Mouse (Mus musculus) v-Abl transformed pro-B cells (cell line): ENCODE results near the gene Frmd4b.

Experiments
- in situ Hi-C, 2 experiments: fragments of 400-800 bp; cut with MboI; formaldehyde crosslinking; loops; one replicate each; pipeline ENCODE4 v1.15.1; 2025; ENCODE audit not compliant: unreplicated experiment in 2 of 2

The Frmd4b gene

DNA sequence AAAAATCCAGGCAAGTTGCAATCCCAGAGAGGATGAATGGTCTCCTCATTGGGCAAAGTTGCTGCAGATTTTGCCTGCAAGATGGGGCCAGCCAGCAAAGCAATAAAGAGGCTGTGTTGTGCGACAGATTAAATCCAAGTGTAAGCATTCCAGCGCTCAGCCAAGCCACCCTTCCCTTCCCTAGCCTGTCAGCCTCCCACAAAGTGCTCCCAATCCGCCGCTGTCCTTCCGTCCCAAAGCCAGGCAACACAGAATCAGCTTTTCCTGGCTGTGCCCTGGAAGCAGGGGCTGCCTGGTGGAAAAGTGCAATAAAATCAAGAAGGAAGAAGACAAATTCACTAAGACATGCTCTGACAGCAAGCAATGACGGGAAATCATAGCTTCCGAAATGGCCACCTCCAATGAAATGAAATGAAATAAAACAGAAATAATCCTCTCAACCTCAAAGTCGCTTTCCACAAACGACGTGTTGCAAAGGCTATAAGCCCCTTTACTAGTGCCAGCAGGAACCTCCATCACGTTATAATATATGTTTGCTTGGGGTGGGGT is 130.5 kb downstream of the Frmd4b start:
- in situ Hi-C loops = no loop called here

DNA sequence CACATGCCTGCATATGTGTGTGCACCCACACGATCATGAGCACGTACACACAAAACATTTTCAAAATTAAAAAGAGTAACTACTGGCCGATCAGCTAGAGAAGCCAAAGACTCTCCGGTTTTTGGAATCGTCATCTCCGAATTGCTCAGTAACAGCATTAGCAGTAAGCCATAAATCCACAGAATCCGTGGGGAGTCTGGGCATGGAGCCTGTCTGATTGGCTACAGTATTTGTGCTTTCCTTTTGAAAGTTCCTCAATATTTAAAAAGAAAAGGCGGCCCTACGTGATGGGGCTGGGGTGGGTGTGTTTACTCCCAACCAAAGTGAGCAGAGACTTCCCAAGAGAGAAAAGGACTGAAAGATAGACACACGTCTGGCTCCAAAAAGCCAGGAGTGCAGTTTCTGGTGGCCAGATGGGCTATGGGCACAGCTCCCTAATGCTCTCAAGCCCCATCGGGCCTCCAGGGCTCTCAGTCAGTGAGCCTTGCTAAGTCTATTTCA is 131.4 kb downstream of the Frmd4b start:
- in situ Hi-C loops = no loop called here

DNA sequence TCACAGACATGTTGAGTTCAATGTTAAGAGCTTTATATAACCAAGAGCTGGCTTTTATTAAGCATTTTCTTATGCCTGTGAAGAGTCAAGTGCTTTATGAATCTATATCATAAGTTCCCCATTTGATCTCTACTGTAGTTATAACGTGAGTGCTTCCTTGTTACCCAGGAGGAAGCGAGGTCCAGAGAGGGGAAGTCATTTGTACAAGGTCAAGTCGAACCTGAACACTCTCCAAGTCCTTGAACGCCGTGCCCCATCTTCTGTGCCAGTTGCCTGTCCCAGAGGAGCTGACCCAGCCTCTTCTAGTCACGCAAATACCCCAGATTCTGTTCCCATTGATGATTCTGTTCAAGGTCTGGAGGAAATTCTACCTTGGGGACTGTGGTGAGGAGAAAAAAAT is 135.4 kb downstream of the Frmd4b start:
- in situ Hi-C loops = no loop called here

DNA sequence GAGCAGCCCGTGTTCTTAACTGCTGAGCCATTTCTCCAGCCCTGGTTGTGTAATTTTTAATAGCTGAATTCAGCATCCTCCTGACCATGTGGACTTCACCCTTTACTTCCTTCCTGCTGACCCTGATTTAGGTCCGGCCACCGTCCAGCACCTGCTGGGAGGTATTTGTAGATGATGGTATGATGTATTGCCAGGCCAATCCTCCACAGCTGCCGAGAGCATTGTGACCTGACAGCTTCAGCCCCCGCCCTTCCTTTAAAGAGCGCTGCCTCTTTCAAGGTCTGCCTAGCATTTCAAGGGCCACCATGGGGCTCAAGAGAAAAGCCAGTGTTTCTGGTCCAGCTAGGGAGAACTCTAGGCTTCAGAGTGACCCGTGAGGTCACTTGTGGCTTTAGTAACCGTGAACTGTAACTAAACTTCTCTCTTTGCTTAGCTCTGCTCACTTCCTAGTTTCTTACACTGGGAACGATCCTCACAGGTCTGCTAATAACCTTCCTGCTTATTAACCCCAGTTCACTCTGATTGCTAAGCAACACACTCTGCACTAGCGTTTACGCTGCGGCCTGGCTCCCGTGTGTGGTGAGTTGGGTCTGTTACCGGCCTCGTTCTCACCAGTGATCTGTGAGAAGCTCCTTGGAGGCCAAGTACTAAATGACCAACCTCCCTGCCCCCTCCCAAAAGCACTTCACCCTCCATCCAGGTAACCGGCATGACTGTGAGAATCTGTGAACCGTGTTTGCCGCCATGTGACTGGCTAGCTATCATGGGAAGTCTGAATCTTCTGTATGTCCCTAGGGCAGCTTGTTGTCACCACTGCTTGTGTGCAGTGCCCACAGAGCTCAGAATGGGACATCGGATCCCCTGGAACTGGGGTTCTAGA is 138.1 kb downstream of the Frmd4b start:
- in situ Hi-C loops = no loop called here

DNA sequence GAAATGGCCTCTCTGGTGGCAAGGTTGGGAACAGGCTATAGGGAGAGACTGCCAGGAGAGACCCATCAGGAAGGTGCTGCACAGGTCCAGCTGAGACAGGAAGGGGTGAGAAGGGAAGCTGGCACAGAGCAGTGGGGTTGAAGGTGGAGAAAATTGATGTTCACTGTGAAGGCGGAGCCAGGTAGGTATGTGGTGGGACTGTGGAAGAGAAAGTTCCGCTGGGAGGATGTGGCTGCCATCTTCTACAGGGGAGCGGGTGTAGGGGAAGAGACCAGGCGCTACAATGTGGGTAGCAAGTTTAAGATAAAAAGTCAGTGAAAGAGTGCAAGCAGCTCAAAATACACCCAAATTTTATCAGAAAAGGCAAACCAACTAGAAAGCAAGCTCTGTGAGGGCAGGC is 143.7 kb downstream of the Frmd4b start:
- in situ Hi-C loops = no loop called here

DNA sequence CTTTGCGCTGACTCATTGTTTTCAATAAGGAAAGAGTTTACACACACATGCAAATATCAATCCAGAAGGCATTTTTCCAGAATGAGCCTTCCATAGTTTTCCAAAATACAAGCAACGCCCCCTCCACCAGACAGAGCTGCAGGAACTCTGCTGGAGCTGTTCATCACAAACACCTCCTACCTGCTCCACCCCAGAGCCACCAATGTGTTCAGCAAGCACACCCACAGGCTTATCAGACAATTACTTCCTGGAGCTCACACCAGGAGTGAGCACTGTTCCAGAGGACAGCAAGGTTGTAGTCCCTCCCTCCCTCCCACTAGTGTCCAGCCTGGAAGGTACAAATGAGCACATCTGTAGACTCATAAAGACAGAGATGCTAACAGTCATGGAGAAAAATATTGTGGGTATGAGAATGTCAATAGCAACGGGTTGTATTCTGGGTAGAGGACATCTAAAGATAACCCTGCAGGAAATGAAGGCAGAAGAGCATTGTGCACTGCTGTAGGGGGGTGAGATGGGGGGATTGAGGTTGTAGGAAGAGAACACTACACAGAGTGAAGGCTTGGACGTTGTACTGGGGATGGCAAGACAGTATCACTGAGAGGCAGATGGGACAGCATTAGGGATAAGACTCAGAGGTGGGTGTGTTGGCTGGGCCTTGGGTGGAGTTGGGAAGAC is 144.3 kb downstream of the Frmd4b start:
- in situ Hi-C loops = no loop called here

DNA sequence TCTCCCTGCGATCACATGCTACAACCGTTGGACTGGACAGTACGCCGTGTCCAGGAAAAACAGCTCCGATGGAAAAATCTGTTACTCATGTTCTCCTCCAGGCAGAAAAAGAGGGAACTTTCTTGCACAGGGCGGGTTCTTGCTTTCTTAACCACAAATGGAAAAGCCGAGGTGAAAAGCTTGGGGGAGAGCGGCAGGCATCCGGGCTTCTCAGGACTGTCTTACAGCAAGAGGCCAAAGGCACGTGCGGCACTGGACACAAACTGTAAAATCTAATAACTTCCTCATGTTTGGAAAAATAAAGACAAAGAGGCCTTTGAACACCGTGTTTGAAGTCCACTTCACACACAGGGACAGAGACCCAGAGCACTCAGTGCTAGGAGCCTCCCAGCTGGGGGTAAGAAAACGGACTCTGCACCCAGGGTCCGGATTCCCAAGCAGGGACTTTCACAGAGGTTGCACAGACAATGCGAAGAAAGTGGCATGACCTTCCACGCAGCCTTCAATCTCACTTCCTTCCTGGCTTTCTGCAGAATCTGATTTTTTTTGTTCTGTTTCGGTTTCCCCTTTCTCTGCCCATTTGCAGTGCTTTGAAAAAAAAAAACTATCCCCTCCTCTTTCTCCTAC is 153.3 kb downstream of the Frmd4b start:
- in situ Hi-C loops = no loop called here

DNA sequence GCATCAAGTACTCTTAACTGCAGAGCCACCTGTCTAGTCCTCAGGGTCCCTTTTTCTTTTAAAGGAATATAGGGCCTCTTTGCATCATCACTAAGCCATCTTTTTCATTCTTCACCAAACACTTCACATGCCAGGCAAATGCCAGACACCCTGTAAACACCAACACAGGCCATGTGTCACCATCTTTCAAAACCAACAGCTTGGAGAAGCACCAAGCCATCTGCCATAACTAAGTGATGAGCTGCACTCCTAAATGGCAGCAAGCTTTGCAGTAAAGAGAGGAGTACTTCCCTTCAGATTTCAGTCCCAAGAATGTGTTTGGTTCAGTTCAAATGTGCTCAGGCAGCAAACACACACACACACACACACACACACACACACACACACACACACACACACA is 154.9 kb downstream of the Frmd4b start:
- in situ Hi-C loops = no loop called here

DNA sequence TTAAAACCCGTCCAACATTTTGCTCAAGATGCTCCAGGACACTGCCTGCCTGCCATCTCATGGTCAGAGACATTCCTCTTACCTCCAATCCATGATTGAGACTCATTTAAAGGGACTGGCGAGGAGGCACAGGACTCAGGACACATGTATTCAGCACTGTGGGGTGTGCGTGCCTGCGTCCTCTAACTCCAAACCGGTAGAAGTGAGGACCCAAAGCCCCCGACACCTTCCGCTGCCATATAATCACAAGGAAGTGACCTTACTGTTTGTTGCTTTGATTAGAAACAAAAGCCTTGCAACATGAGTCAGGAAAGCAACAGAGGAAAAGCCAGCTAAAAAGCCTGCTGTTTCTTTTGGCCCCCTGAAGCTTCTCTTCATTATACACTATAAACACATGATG is 158.2 kb downstream of the Frmd4b start:
- in situ Hi-C loops = no loop called here

DNA sequence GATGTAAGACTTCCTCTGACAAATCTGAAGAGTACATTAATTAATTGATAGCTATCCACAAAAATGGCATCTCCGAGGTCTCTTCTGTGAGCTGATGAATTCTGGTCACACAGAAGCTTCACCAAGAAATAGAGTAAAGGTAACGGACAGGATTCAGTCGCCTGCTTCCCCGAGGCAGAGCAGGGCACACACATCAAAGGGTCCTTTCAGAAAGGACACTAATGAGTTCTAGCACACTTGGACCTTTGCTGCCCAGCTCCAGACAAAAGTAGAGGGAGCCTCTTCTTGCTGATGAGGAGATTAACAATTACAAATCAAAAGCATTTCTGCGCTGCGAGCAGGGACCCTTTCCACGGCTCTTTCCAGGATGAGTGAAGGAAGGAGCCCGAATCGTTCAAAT is 159.0 kb downstream of the Frmd4b start:
- in situ Hi-C loops = no loop called here

DNA sequence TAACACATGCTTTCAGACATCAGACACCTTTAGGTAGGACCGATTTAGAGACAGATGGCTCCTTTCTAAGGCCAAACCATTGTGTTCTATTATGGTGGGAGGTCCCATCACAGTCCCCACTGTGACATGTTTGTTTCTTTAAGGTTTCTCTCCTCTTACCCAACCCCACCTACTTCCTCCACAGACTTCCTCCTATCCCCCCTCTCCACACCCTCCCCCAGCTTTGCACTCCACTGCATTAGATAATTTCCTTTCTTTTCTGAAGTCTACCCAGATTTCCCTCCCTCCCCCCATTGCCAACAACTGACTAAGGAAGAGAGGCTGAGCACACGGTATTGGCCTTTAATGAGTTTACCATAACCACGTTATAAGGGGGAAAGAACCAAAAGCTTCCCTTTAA is 159.4 kb downstream of the Frmd4b start:
- in situ Hi-C loops = no loop called here

DNA sequence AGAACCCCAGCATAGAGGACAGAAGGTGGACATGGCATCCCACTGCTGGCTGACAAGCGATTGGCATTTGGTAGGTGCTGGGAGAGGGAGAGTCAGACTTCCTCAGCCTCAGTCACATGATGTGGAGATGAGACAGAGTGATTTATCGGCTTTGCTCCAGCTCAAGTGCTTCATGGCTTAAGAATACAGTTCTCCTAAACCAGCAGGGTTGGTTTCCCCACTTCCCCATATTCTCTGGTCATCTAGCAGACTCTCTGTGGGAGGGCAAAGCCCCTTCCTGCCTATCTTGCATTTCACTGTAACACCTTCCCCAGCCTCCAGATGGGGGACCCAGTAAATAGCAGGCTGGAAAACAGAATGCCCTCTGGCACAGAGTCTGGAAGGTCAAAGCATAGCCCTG is 160.1 kb downstream of the Frmd4b start:
- in situ Hi-C loops = no loop called here

DNA sequence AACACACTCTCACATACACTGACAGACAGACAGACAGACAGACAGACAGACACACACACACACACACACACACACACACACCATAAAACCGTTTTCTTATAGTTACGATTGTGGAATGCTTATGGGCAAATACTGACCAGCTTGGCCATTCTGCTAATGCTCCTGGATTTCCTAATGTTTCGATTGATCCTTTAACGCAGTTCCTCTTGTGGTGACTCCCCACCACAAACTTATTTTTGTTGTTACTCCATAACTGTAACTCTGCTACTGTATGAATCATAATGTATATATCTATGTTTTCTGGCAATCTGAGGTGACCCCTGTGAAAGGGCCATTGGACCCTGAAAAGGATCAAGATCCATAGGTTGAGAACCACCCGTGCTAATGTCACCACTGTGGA is 165.1 kb downstream of the Frmd4b start:
- in situ Hi-C loops = no loop called here

DNA sequence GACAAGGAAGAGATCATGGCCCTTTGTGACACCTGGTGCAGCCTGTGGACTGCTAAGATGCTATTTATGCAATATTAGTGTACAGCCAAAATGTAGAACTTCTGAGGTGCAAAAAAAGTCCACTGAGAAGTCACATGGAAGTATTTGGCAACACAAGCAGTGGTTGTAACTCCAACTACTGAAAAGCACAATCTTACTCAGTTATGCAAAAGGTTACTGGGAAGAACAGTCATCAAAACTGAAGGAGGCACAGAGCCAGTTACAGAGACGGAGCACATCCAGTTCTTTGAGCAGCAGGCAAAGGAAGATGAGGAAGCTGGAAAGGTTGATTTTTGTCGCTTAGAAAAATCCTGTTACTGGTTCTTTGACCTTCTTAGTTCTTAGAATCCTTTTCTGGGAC is 167.5 kb downstream of the Frmd4b start:
- in situ Hi-C loops = loop anchor here in 1 of 2 experiments (25.0 kb wide), 1 partner anchor 1738 kb away; the partner anchor contains the start of gene Suclg2

DNA sequence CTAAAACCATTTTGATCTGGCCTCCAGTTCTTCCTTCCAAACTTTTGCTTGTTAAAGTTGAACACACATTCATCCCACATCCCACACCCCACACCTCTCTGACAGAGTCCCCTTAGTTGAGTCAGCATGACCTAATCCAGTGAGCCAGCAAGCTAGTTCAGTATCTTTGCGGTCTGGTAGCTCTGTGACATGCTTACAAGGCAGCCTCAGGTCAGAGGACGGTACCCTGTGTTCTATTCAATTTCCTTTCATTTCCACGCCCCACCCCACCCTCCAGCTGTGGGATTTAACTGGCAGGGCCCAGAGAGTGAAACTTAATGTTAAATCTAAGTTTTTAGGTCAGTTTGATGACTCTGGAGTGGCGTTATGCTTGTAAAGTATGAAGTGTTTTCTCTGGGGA is 170.3 kb downstream of the Frmd4b start:
- in situ Hi-C loops = loop anchor here in 1 of 2 experiments (25.0 kb wide), 1 partner anchor 1735 kb away; the partner anchor contains the start of gene Suclg2

DNA sequence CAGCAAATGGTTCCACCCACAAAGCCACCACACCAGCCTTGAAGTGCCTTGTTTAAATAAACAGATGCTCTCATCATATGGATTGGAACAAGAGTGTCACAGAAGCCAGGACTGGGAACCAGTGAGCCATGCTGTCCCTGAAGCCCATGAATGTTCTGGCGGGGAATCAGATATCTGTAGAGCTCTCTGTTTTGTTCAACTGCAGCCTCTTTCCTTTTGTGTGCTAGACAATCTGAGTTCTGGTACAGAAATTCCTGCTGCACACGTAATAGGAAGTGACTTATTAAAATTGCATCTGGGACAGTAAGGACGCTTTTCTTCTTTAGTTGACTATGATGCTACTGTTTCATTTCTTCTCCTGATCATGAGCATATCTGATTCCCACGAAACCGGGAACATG is 173.2 kb downstream of the Frmd4b start:
- in situ Hi-C loops = loop anchor here in 1 of 2 experiments (25.0 kb wide), 1 partner anchor 1732 kb away; the partner anchor contains the start of gene Suclg2

DNA sequence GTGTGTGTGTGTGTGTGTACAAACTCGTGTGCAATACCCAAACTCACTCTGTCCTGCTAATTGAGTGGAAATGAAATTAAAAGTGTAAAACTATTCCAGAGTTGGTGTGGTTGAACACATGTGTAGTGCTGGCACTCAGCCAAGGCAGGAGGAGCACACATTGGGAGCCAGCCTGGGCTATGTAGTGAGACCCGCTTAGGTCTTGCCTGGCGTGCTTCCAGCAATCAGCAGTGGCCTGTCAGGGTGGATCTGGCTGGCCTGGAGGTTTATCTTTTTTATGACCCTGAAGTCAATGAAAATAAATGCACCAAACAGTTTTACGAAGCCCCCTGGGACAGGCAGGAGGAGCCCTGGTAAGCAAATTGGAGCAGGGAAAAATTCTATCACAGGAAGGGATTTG is 173.8 kb downstream of the Frmd4b start:
- in situ Hi-C loops = loop anchor here in 1 of 2 experiments (25.0 kb wide), 1 partner anchor 1731 kb away; the partner anchor contains the start of gene Suclg2

DNA sequence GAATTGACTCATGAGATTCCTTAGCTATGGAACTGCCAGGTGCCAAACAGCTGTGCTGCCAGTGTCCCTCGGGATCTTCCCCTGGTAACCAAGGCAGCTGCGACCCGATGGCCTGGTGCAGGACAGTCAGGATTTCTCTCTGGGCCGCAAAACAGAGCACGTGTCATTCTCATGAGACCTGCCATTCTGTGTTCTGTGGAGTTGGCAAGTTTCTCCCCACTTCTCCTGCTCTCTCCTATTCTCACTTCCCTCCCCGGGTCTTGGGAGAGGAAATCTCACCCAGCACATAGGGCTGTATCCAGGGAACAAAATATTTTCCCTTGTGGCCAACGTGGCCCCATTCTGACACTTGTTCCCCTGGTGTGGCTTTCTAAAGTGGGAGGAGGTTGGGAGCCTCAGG is 176.0 kb downstream of the Frmd4b start:
- in situ Hi-C loops = loop anchor here in 1 of 2 experiments (25.0 kb wide), 1 partner anchor 1729 kb away; the partner anchor contains the start of gene Suclg2

DNA sequence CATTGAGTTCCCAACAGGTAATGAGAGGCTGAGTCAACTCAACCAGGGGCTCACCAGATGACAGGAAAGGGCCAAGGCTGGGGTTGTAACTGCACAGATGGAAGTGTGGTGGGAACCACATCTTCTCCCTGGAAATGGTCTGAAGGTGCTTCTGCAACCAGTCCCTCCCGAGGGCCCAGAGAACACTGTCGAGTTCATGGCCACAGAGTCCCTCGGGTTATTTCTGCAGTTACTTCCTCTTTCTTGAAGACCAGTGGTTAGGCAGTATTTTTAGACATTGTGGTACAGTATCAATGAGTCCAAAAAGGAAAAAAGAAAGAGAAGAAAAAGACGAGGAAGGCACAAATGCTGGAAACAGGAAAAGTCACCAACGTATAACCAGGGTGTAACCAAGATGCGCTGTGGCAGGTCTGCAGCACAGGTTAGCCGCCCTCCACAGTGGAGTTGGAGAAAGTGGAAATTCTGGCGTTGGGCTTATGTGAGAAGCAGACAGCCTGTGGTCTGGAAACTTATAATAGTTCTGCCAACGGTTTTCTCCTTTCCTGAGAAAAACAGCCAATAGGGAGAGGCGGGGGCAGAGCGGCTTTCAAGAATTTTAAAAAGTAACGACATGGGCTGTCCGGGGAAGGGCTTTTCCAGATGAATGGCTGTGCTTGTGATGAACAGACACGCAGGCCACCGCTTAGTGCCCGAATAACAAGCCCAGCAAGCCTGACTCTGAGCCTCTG is 178.3 kb downstream of the Frmd4b start:
- in situ Hi-C loops = loop anchor here in 1 of 2 experiments (25.0 kb wide), 1 partner anchor 1727 kb away; the partner anchor contains the start of gene Suclg2

DNA sequence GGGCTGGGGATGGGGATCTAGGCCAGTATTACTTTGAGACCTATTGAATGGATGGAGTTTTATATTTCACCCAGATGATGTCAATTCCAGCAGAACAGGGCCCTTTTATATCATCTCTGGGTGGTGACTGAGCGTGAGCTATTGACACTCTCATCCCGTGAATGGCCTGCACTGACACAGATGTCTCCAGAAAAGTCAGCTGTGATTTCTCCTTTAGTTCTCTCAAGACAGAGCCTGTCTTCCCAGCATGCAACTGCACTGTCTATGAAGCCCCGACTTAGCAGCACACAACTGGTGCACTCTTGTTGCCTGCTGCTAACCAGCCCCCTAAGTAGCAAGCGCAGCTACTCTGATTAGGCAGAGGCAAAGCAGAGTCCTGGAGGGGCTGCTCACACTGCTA is 182.6 kb downstream of the Frmd4b start:
- in situ Hi-C loops = loop anchor here in 1 of 2 experiments (25.0 kb wide), 1 partner anchor 1722 kb away; the partner anchor contains the start of gene Suclg2
